Mouse (Mus musculus) brain, embryonic 14.5 days (tissue): ENCODE measurements around the gene Draxin.

ENCODE experiments used
- CTCF ChIP-seq: fragments of 200-500 bp; IDR thresholded peaks from 2 replicates; pipeline ENCODE4 v1.5.1; 2012; ENCODE audit warnings: inconsistent platforms, mild to moderate bottlenecking, moderate library complexity, borderline replicate concordance; ENCODE audit not compliant: insufficient read depth, insufficient read length; ENCODE audit errors: extremely low read depth
- POLR2A ChIP-seq: fragments of 200-500 bp; IDR thresholded peaks from 2 replicates; pipeline ENCODE4 v1.6.1; 2012; ENCODE audit warnings: mild to moderate bottlenecking, inconsistent platforms, borderline replicate concordance; ENCODE audit not compliant: poor library complexity, insufficient read depth, insufficient read length, severe bottlenecking; ENCODE audit errors: extremely low read depth

DNA sequence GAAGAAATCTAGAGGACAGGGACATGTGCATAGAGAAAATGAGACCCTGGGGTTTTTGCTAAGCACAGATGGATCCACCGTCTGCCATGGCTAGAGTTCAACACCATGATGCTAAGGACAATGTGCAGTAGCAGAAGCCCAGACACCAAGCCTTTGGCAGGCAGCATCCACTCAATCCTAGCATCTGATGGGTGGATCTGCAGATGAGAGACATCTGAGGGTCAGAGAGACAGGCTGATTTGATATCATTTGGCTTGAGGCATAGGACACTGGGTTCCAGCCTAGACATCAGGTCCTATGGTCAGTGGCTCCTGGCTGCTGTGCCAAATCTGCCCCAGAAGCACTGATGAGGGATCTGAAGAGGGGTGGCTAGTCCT lies 49.9 kb downstream of the Draxin start:
- no peak for TF ChIP-seq POLR2A
- TF ChIP-seq CTCF, result no peak
